Mouse (Mus musculus) neural tube, embryonic 10.5 days (tissue): Measurements from ENCODE around the gene Prickle2.
A peak's percentile ranks its signal among the peaks of the same experiment; 100 is the strongest.

Experiments used
- DNase-seq: peaks from one replicate; pipeline ENCODE4 v3.0.0-alpha.2; 2017; ENCODE audit warnings: low spot score; ENCODE audit errors: extremely low spot score

Gene Prickle2

GRCm38 (mm10) chr6:92667544-92667943 lies 38.4 kb downstream of the Prickle2 start:
- DNase-seq = no peak

- DNase-seq = peak; percentile 65
Measured at GRCm38 (mm10) chr6:92665530-92665989, 40.4 kb downstream of the Prickle2 start.

GRCm38 (mm10) chr6:92663885-92664284 lies 42.1 kb downstream of the Prickle2 start:
- no peak for DNase-seq

GRCm38 (mm10) chr6:92663433-92663832 lies 42.5 kb downstream of the Prickle2 start:
- no peak for DNase-seq

- DNase-seq = no peak
Measured at GRCm38 (mm10) chr6:92649063-92649462, 56.9 kb downstream of the Prickle2 start.

- no peak for DNase-seq
Measured at GRCm38 (mm10) chr6:92648571-92648970, 57.4 kb downstream of the Prickle2 start.

- DNase-seq = no peak
Measured at GRCm38 (mm10) chr6:92642929-92643328, 63.0 kb downstream of the Prickle2 start.

GRCm38 (mm10) chr6:92641956-92642355 lies 64.0 kb downstream of the Prickle2 start:
- no peak for DNase-seq

GRCm38 (mm10) chr6:92640896-92641295 lies 65.1 kb downstream of the Prickle2 start:
- DNase-seq = no peak

- DNase-seq = no peak
Measured at GRCm38 (mm10) chr6:92636431-92636830, 69.5 kb downstream of the Prickle2 start.

- no peak for DNase-seq
Measured at GRCm38 (mm10) chr6:92634876-92635468, 71.0 kb downstream of the Prickle2 start.

- no peak for DNase-seq
Measured at GRCm38 (mm10) chr6:92630991-92631390, 75.0 kb downstream of the Prickle2 start.

- no peak for DNase-seq
Measured at GRCm38 (mm10) chr6:92627711-92628110, 78.2 kb downstream of the Prickle2 start.

- no peak for DNase-seq
Measured at GRCm38 (mm10) chr6:92627048-92627617, 78.8 kb downstream of the Prickle2 start.

- no peak for DNase-seq
Measured at GRCm38 (mm10) chr6:92625923-92626322, 80.0 kb downstream of the Prickle2 start.

GRCm38 (mm10) chr6:92624306-92624705 lies 81.6 kb downstream of the Prickle2 start:
- no peak for DNase-seq

GRCm38 (mm10) chr6:92617183-92617582 lies 88.8 kb downstream of the Prickle2 start:
- no peak for DNase-seq

GRCm38 (mm10) chr6:92614771-92615170 lies 91.2 kb downstream of the Prickle2 start:
- DNase-seq = no peak

GRCm38 (mm10) chr6:92612151-92612769 lies 93.7 kb downstream of the Prickle2 start:
- DNase-seq = no peak

GRCm38 (mm10) chr6:92609682-92610235 lies 96.2 kb downstream of the Prickle2 start:
- DNase-seq = peak; percentile 18

- no peak for DNase-seq
Measured at GRCm38 (mm10) chr6:92609078-92609477, 96.9 kb downstream of the Prickle2 start.

- DNase-seq = no peak
Measured at GRCm38 (mm10) chr6:92605156-92605555, 100.8 kb downstream of the Prickle2 start.
